Mouse (Mus musculus) thymus, adult 2 months (tissue): Measurements from ENCODE around the gene Gm436. TPM values are rescaled to one million over a fixed set of nuclear protein-coding genes. Genes with fewer than 3 reads are reported as not detected.

Source experiments
- DNase-seq: peaks from one replicate; pipeline ENCODE4 v3.0.0; 2021
- H3K27ac ChIP-seq: fragments of 200-500 bp; 2 replicates; pipeline ENCODE4 v1.5.1; 2012; ENCODE audit warnings: low read length, control low read depth; ENCODE audit not compliant: control insufficient read depth, insufficient read depth
- H3K27me3 ChIP-seq: fragments of 200-500 bp; 2 replicates; pipeline ENCODE4 v1.6.1; 2012; ENCODE audit warnings: mild to moderate bottlenecking, low read length, moderate library complexity, mixed read lengths; ENCODE audit not compliant: control insufficient read depth, insufficient read depth
- H3K36me3 ChIP-seq: fragments of 200-500 bp; 2 replicates; pipeline ENCODE4 v1.6.1; 2012; ENCODE audit warnings: mild to moderate bottlenecking, low read length, moderate library complexity; ENCODE audit not compliant: control insufficient read depth, insufficient read depth
- H3K4me1 ChIP-seq: fragments of 200-500 bp; replicated peaks from 2 replicates; pipeline ENCODE4 v1.6.1; 2012; ENCODE audit warnings: low read length; ENCODE audit not compliant: control insufficient read depth, insufficient read depth
- H3K4me3 ChIP-seq: fragments of 200-500 bp; 2 replicates; pipeline ENCODE4 v1.5.1; 2012; ENCODE audit warnings: mild to moderate bottlenecking, low read length, control low read depth, moderate library complexity; ENCODE audit not compliant: control insufficient read depth, insufficient read depth
- CTCF ChIP-seq: fragments of 200-500 bp; IDR thresholded peaks from 2 replicates; pipeline ENCODE4 v1.5.1; 2012; ENCODE audit warnings: mild to moderate bottlenecking, control low read depth, low read length, moderate library complexity, borderline replicate concordance; ENCODE audit not compliant: control insufficient read depth, poor library complexity, insufficient read depth; ENCODE audit errors: extremely low read depth
- POLR2A ChIP-seq: fragments of 200-500 bp; IDR thresholded peaks from 2 replicates; pipeline ENCODE4 v1.6.1; 2012; ENCODE audit warnings: mild to moderate bottlenecking, low read length, control low read depth, moderate library complexity; ENCODE audit not compliant: control insufficient read depth, poor library complexity, insufficient read depth; ENCODE audit errors: extremely low read depth
- WGBS: fragments of 180-500 bp; shearing (Covaris S2); methylation state at CpG from one replicate; pipeline ENCODE4 v1.1.7; 2018; 5-methylcytosine and 5-hydroxymethylcytosine counted together
- polyA plus RNA-seq: library from polyadenylated mRNA; depleted of rRNA; stranded (reverse); fragments of >200 nt; gene quantifications from 2 replicates; pipeline ENCODE4 v1.2.3, GENCODE M21; 2012; rRNA removed

Gm436 gene
- polyA plus RNA-seq, result not detected in 2 replicates

- no peak for DNase-seq
- Histone ChIP-seq H3K27me3 (no peaks in the 10 kb centered on the region), H3K4me1 (no peaks in the 10 kb centered on the region), H3K36me3 (no peaks in the 10 kb centered on the region), H3K4me3 (no peak within 1 kb of the TSS), H3K27ac (no peak within 1 kb of the TSS)
- TF ChIP-seq CTCF (no peak), POLR2A (no peak)
- 64% methylated on average over 2 of the region's 2 CpGs for WGBS
These were observed at the start of gene Gm436 for GRCm38 (mm10) chr4:144686268-144686667. Gm436 (minus strand) TSS chr4:144686368.

- H3K36me3 ChIP-seq, result no peaks in the 10 kb centered on the region
- H3K27ac ChIP-seq, result no peak within 1 kb of the TSS
- 89% methylated on average over 1 of the region's 1 CpGs for WGBS
- no peak within 1 kb of the TSS for H3K4me3 ChIP-seq
- H3K4me1 ChIP-seq, result no peaks in the 10 kb centered on the region
- H3K27me3 ChIP-seq, result no peaks in the 10 kb centered on the region
- no peak for DNase-seq
- no peak for TF ChIP-seq CTCF
- no peak for TF ChIP-seq POLR2A
These were observed 35.1 kb upstream of the Gm436 start, which contains the start of gene Gm13178 for GRCm38 (mm10) chr4:144721304-144721703. Gm13178 (minus strand) TSS chr4:144721404.

- Histone ChIP-seq H3K27ac (no peak overlapping the region), H3K4me1 (no peaks in the 10 kb centered on the region), H3K27me3 (no peaks in the 10 kb centered on the region), H3K4me3 (no peak overlapping the region), H3K36me3 (no peaks in the 10 kb centered on the region)
- no peak for DNase-seq
- 84% methylated on average over 1 of the region's 1 CpGs for WGBS
- TF ChIP-seq CTCF, result no peak
- no peak for TF ChIP-seq POLR2A
These were observed 33.5 kb upstream of the Gm436 start for GRCm38 (mm10) chr4:144719691-144720090.

- H3K27ac ChIP-seq, result no peak overlapping the region
- DNase-seq, result no peak
- TF ChIP-seq CTCF (no peak), POLR2A (no peak)
- H3K36me3 ChIP-seq, result no peaks in the 10 kb centered on the region
- H3K4me1 ChIP-seq, result no peaks in the 10 kb centered on the region
- 87% methylated on average over 1 of the region's 1 CpGs for WGBS
- no peaks in the 10 kb centered on the region for H3K27me3 ChIP-seq
- H3K4me3 ChIP-seq, result no peak overlapping the region
These were observed 32.1 kb upstream of the Gm436 start for GRCm38 (mm10) chr4:144718288-144718687.

GRCm38 (mm10) chr4:144638263-144638662 lies 47.9 kb downstream of the Gm436 start:
- TF ChIP-seq CTCF (no peak), POLR2A (no peak)
- Histone ChIP-seq H3K27ac (no peak overlapping the region), H3K27me3 (no peaks in the 10 kb centered on the region), H3K4me1 (no peaks in the 10 kb centered on the region), H3K36me3 (no peaks in the 10 kb centered on the region), H3K4me3 (no peak overlapping the region)
- no peak for DNase-seq

Other genes starting within 250 kb of the Gm436 start
- 0.18 TPM in 1 of 2 replicates, not detected in the other for gene 1700012P22Rik, start 247.6 kb downstream of the Gm436 start, polyA plus RNA-seq
- not detected in 2 replicates for gene Gm9944, start 233.1 kb downstream of the Gm436 start, polyA plus RNA-seq
- not detected in 2 replicates for gene Aadacl3, start 222.6 kb downstream of the Gm436 start, polyA plus RNA-seq
- gene 9430007A20Rik, start 166.5 kb downstream of the Gm436 start, polyA plus RNA-seq, result 0.09 TPM in 1 of 2 replicates, not detected in the other
- gene Gm13124, start 121.2 kb downstream of the Gm436 start, polyA plus RNA-seq, result not detected in 2 replicates
- gene Aadacl4, start 72.7 kb downstream of the Gm436 start, polyA plus RNA-seq, result not detected in 2 replicates
- 0.10 TPM in 1 of 2 replicates, not detected in the other for gene Gm13178, start 35.0 kb upstream of the Gm436 start, polyA plus RNA-seq
- gene Gm438, start 100.2 kb upstream of the Gm436 start, polyA plus RNA-seq, result not detected in 2 replicates
- 224 and 227 TPM in 2 replicates for gene Dhrs3, start 206.5 kb upstream of the Gm436 start, polyA plus RNA-seq